Comparison of ENCODE assay signal across 9 mouse cellular contexts in the genomic region with DNA sequence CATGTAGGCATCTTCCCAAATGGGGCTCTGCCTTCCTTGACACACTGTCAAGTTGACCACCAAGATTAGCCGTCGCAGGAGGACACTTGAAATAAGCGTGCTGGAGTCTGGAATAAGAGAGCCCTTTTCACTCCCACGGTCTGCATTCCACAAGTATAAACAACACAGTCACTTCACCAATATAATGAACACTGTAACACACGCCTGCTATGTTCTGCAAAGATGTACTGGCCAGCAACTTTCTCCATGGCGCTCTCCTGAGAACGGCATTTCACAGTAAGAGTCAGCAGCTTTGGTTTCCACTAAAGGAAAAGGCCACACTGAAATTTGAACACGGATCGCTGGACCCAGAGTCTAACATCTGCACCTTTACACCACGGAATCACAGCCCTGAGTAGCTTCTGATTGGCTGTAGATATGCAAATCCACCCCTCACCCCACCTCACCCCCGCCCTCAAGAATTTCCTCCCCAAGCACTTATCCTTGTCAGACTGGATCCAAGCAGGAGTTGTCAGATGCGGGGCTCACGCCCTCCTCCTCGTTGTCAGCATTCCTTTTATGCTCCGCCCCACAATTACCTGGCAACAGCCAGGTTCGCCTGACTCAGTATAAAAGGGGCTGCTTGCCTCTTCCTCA. TPM values are rescaled to one million over a fixed set of nuclear protein-coding genes. Genes with fewer than 3 reads are reported as not detected.
A peak's percentile ranks its signal among the peaks of the same experiment; 100 is the strongest.
DNase-seq lines count a peak whose midpoint lies in the region; ATAC-seq and TF ChIP-seq lines count a peak whose summit lies in the region.
"Had no signal": no experiment of that assay in that cellular context is flagged by ENCODE, and none has a peak within 500 bp of the region (broad histone marks: within the 10 kb centered on the region; RNA-seq: fewer than 3 reads in every experiment).

No protein-coding gene starts in this region.

- H3K27me3 ChIP-seq in heart, embryonic 13.5 days (replicated peaks): peaks cover 9% of the 10 kb centered on the region
- H3K27me3 ChIP-seq in forebrain, postnatal 0 days (ENCODE audit: insufficient read depth, low read length): no peaks in the 10 kb centered on the region
- 0 out of 2 replicates have a peak, but pooled peaks cover 4% of the 10 kb centered on the region for H3K27me3 ChIP-seq in limb, embryonic 11.5 days (ENCODE audit: control insufficient read depth, insufficient read depth, low read length)
- peaks cover 16% of the 10 kb centered on the region for H3K27me3 ChIP-seq in neural tube, embryonic 12.5 days (replicated peaks)

- intact Hi-C loops in heart, postnatal 25 days (cut with DNase I): loop anchor here (5.0 kb wide), 1 partner anchor 84 kb away; no protein-coding TSS in a partner anchor
- intact Hi-C loops in gastrocnemius, adult 2 months (cut with DNase I): no loop called here

- no peak for TF ChIP-seq CTCF in forebrain, postnatal 0 days (IDR thresholded peaks at IDR 0.05; ENCODE audit: low read depth)
- TF ChIP-seq CTCF in gastrocnemius, adult 2 months (IDR thresholded peaks at IDR 0.05): no peak

- no peak for ATAC-seq in heart, embryonic 13.5 days (ENCODE audit: extremely low read depth, insufficient number of reproducible peaks, low FRiP score, low TSS enrichment)
- peak; percentile 38 for ATAC-seq in forebrain, postnatal 0 days
- ATAC-seq in limb, embryonic 11.5 days (ENCODE audit: insufficient number of reproducible peaks, low FRiP score, low TSS enrichment, low read depth): no peak
- ATAC-seq in neural tube, embryonic 12.5 days (ENCODE audit: low FRiP score, low read depth): no peak

- no peaks in the 10 kb centered on the region for H3K9me3 ChIP-seq in heart, embryonic 13.5 days
- no peaks in the 10 kb centered on the region for H3K9me3 ChIP-seq in forebrain, postnatal 0 days (ENCODE audit: low read length)
- H3K9me3 ChIP-seq in limb, embryonic 11.5 days (ENCODE audit: control insufficient read depth, low read length): no peaks in the 10 kb centered on the region
- H3K9me3 ChIP-seq in neural tube, embryonic 12.5 days: no peaks in the 10 kb centered on the region

- peak overlapping the region; percentile 32 for H3K4me3 ChIP-seq in heart, embryonic 13.5 days
- no peak overlapping the region for H3K4me3 ChIP-seq in forebrain, postnatal 0 days (ENCODE audit: low read depth, low read length)
- H3K4me3 ChIP-seq in limb, embryonic 11.5 days (ENCODE audit: low read depth, low read length): no peak overlapping the region
- no peak overlapping the region for H3K4me3 ChIP-seq in neural tube, embryonic 12.5 days
- H3K4me3 ChIP-seq in gastrocnemius, adult 2 months: no peak overlapping the region

- peaks cover 33% of the 10 kb centered on the region for H3K4me1 ChIP-seq in heart, embryonic 13.5 days
- H3K4me1 ChIP-seq in forebrain, postnatal 0 days (ENCODE audit: insufficient read depth): no peaks in the 10 kb centered on the region
- peaks cover 3% of the 10 kb centered on the region; the same call in 1 of the 2 replicates for H3K4me1 ChIP-seq in limb, embryonic 11.5 days (ENCODE audit: control insufficient read depth, insufficient read depth, low read length)
- peaks cover 11% of the 10 kb centered on the region; the same call in 1 of the 2 replicates for H3K4me1 ChIP-seq in neural tube, embryonic 12.5 days

- peak overlapping the region; percentile 18 for H3K27ac ChIP-seq in heart, embryonic 13.5 days (replicated peaks)
- no peak overlapping the region for H3K27ac ChIP-seq in forebrain, postnatal 0 days (ENCODE audit: low read depth, low read length)
- no peak overlapping the region for H3K27ac ChIP-seq in limb, embryonic 11.5 days (replicated peaks; ENCODE audit: low read depth, low read length)
- H3K27ac ChIP-seq in neural tube, embryonic 12.5 days: no peak overlapping the region
- no peak overlapping the region for H3K27ac ChIP-seq in gastrocnemius, adult 2 months

- H3K9ac ChIP-seq in heart, embryonic 13.5 days: peak overlapping the region; percentile 40; the same call in 1 of the 2 replicates
- no peak overlapping the region for H3K9ac ChIP-seq in forebrain, postnatal 0 days
- no peak overlapping the region for H3K9ac ChIP-seq in limb, embryonic 11.5 days (ENCODE audit: low read length)
- no peak overlapping the region for H3K9ac ChIP-seq in neural tube, embryonic 12.5 days

- no peak for DNase-seq in heart, postnatal 25 days (ENCODE audit: low spot score)
- DNase-seq in forebrain, postnatal 0 days: peak; percentile 17
- DNase-seq in limb, embryonic 11.5 days (ENCODE audit: low spot score): peak; percentile 48
- no peak for DNase-seq in ovary, adult 18-20 months (ENCODE audit: low spot score)
- no peak for DNase-seq in urinary bladder, adult 2 months (ENCODE audit: low spot score)
- no peak for DNase-seq in gastrocnemius, adult 2 months

- H3K4me2 ChIP-seq in heart, embryonic 13.5 days: peak overlapping the region; percentile 66
- H3K4me2 ChIP-seq in forebrain, postnatal 0 days (ENCODE audit: low read depth): no peak overlapping the region
- H3K4me2 ChIP-seq in limb, embryonic 11.5 days (ENCODE audit: low read depth, severe bottlenecking): 0 out of 2 replicates have a peak overlapping the region, but pooled peaks have one; percentile 7
- H3K4me2 ChIP-seq in neural tube, embryonic 12.5 days (replicated peaks): 0 out of 2 replicates have a peak overlapping the region, but pooled peaks have one; percentile 10

- H3K36me3 ChIP-seq in heart, embryonic 13.5 days: 0 out of 2 replicates have a peak, but pooled peaks cover 3% of the 10 kb centered on the region
- no peaks in the 10 kb centered on the region for H3K36me3 ChIP-seq in forebrain, postnatal 0 days (ENCODE audit: insufficient read depth)
- no peaks in the 10 kb centered on the region for H3K36me3 ChIP-seq in limb, embryonic 11.5 days (ENCODE audit: control insufficient read depth, insufficient read depth, low read length)
- no peaks in the 10 kb centered on the region for H3K36me3 ChIP-seq in neural tube, embryonic 12.5 days

- WGBS in heart, embryonic 13.5 days: 6% methylated on average over 16 of the region's 16 CpGs
- 8% methylated on average over 16 of the region's 16 CpGs for WGBS in forebrain, postnatal 0 days
- 7% methylated on average over 16 of the region's 16 CpGs for WGBS in limb, embryonic 11.5 days
- WGBS in neural tube, embryonic 12.5 days: 8% methylated on average over 16 of the region's 16 CpGs

RNA-seq across cellular contexts. Expression of a gene that starts 9.2 kb away (rescaled TPM):
- not detected in 2 replicates for polyA plus RNA-seq in heart, embryonic 13.5 days (2015; fragmentation: Nextera tagmentation; extraction: Ambion mirVana)
- not detected for total RNA-seq in heart, postnatal 25 days (2021)
- not detected in 2 replicates for total RNA-seq in forebrain, postnatal 0 days (2014; rRNA removed)
- polyA plus RNA-seq in forebrain, postnatal 0 days (2015; fragmentation: Nextera tagmentation; extraction: Ambion mirVana): not detected in 2 replicates
- not detected in 2 replicates for polyA plus RNA-seq in limb, embryonic 11.5 days (2014; fragmentation: Nextera tagmentation; extraction: Ambion mirVana)
- not detected in 2 replicates for polyA plus RNA-seq in neural tube, embryonic 12.5 days (2016; fragmentation: Nextera tagmentation; extraction: Ambion mirVana)
- not detected in 2 replicates for polyA plus RNA-seq in urinary bladder, adult 2 months (2012; rRNA removed)
- total RNA-seq in gastrocnemius, adult 2 months (2021): not detected
- polyA plus RNA-seq: C2C12 had no signal

RNA-seq across cellular contexts. Expression of a gene that starts 25.7 kb away (rescaled TPM):
- polyA plus RNA-seq in heart, embryonic 13.5 days (2015; fragmentation: Nextera tagmentation; extraction: Ambion mirVana): 14.1 and 15.4 TPM in 2 replicates
- total RNA-seq in heart, postnatal 25 days (2021): 10 to 100 TPM; 20.5 to 22.1 TPM
- total RNA-seq in forebrain, postnatal 0 days (2014; rRNA removed): 24.5 and 24.9 TPM in 2 replicates
- 12.7 and 18.1 TPM in 2 replicates for polyA plus RNA-seq in forebrain, postnatal 0 days (2015; fragmentation: Nextera tagmentation; extraction: Ambion mirVana)
- 4.3 and 5.4 TPM in 2 replicates for polyA plus RNA-seq in limb, embryonic 11.5 days (2014; fragmentation: Nextera tagmentation; extraction: Ambion mirVana)
- polyA plus RNA-seq in neural tube, embryonic 12.5 days (2016; fragmentation: Nextera tagmentation; extraction: Ambion mirVana): 9.1 and 10.3 TPM in 2 replicates
- 63.1 and 78.0 TPM in 2 replicates for polyA plus RNA-seq in urinary bladder, adult 2 months (2012; rRNA removed)
- 100 to 1,000 TPM; 137 to 243 TPM for total RNA-seq in gastrocnemius, adult 2 months (2021)

RNA-seq across cellular contexts. Expression of a gene that starts 55.1 kb away (rescaled TPM):
- polyA plus RNA-seq in heart, embryonic 13.5 days (2015; fragmentation: Nextera tagmentation; extraction: Ambion mirVana): 3.2 and 4.4 TPM in 2 replicates
- total RNA-seq in heart, postnatal 25 days (2021): 10 to 100 TPM; 10.1 to 11.8 TPM
- total RNA-seq in forebrain, postnatal 0 days (2014; rRNA removed): 0.54 and 0.76 TPM in 2 replicates
- 0.97 and 1.2 TPM in 2 replicates for polyA plus RNA-seq in forebrain, postnatal 0 days (2015; fragmentation: Nextera tagmentation; extraction: Ambion mirVana)
- 1.0 and 1.3 TPM in 2 replicates for polyA plus RNA-seq in limb, embryonic 11.5 days (2014; fragmentation: Nextera tagmentation; extraction: Ambion mirVana)
- polyA plus RNA-seq in neural tube, embryonic 12.5 days (2016; fragmentation: Nextera tagmentation; extraction: Ambion mirVana): 0.61 and 0.75 TPM in 2 replicates
- 1,034 and 1,245 TPM in 2 replicates for polyA plus RNA-seq in urinary bladder, adult 2 months (2012; rRNA removed)
- 1 to 10 TPM; 6.5 to 7.3 TPM for total RNA-seq in gastrocnemius, adult 2 months (2021)

Comparison
In these comparisons a context has a peak if more than half of its experiments do, and no peak if none do; other contexts are left out.
1. DNase-seq: peak in forebrain, postnatal 0 days (single experiment) and limb, embryonic 11.5 days (single experiment); none in heart, postnatal 25 days (single experiment), ovary, adult 18-20 months (single experiment), urinary bladder, adult 2 months (single experiment) and gastrocnemius, adult 2 months (single experiment).
2. RNA of a gene that starts 55.1 kb away (polyA plus RNA-seq): 1,034 to 1,245 TPM in urinary bladder, adult 2 months; 3.2 to 4.4 TPM in heart, embryonic 13.5 days, 1.0 to 1.3 TPM in limb, embryonic 11.5 days, 0.97 to 1.2 TPM in forebrain, postnatal 0 days and 0.61 to 0.75 TPM in neural tube, embryonic 12.5 days; every median in the first group is over 100 times any median in the second.